In genomic region chr6:50294128-50294527, GRCm38 (mm10) we compare ENCODE assay signal across 8 mouse cellular contexts. TPM values are rescaled to one million over a fixed set of nuclear protein-coding genes. Genes with fewer than 3 reads are reported as not detected.
DNase-seq lines count a peak whose midpoint lies in the region; ATAC-seq lines count a peak whose summit lies in the region.

No protein-coding gene starts in this region.

- peak; percentile 84 for ATAC-seq in erythroid progenitor cell, adult 5-6 weeks (replicated peaks; ENCODE audit: low FRiP score, poor library complexity, severe bottlenecking)
- peak; percentile 88 to 96 for ATAC-seq in hematopoietic stem cell, adult 5-6 weeks (replicated peaks in 1 of 2; ENCODE audit: insufficient read depth in 1 of 2, low FRiP score in 2 of 2, low TSS enrichment in 1 of 2, low read depth in 1 of 2, poor library complexity in 2 of 2, severe bottlenecking in 2 of 2)

- DNase-seq in ES-CJ7 (ENCODE audit: low read depth, low spot score): peak; percentile 92
- DNase-seq in brain, adult 2 months (ENCODE audit: low read depth, low spot score): peak; percentile 95
- peak; percentile 62 to 78 for DNase-seq in layer of hippocampus, adult 8-10 months (ENCODE audit: low spot score in 2 of 2)
- peak; percentile 81 for DNase-seq in lung, postnatal 25 days (ENCODE audit: low spot score)
- peak; percentile 75 for DNase-seq in retina, postnatal 7 days (ENCODE audit: low read depth, low spot score)
- DNase-seq in thymus, postnatal 4 days: peak; percentile 83

RNA-seq across cellular contexts. Expression of gene Gsdme, which starts 30.5 kb away (rescaled TPM):
- total RNA-seq in erythroid progenitor cell, adult 5-6 weeks (2015; ENCODE audit: low replicate concordance): 2.1 and 4.0 TPM in 2 replicates
- 1.2 and 3.6 TPM in 2 replicates for total RNA-seq in erythroid progenitor cell, adult 5-6 weeks (2017; ENCODE audit: low replicate concordance)
- 10.1 and 19.9 TPM in 2 replicates for total RNA-seq in hematopoietic stem cell, adult 5-6 weeks (2017)
- 10 to 100 TPM; 10.1 to 13.6 (median 10.9) TPM for total RNA-seq in layer of hippocampus, adult 8-10 months (2022)

Comparison
In these comparisons a context has a peak if more than half of its experiments do, and no peak if none do; other contexts are left out.
1. Peak in every context shown above with its lines: DNase-seq and ATAC-seq.